Mouse (Mus musculus) embryonic fibroblast, embryonic 13.5 days (primary cell): ENCODE results near the gene Mindy4.

Experiments
- CTCF ChIP-seq: IDR thresholded peaks from 2 replicates; pipeline ENCODE4 v1.5.1; 2011; ENCODE audit warnings: mild to moderate bottlenecking, control low read depth, low read length, moderate library complexity, borderline replicate concordance; ENCODE audit not compliant: insufficient read depth
- POLR2A ChIP-seq: IDR thresholded peaks from 2 replicates; pipeline ENCODE4 v1.6.1; 2011; ENCODE audit warnings: low read depth, mild to moderate bottlenecking, control low read depth, low read length, moderate library complexity

DNA sequence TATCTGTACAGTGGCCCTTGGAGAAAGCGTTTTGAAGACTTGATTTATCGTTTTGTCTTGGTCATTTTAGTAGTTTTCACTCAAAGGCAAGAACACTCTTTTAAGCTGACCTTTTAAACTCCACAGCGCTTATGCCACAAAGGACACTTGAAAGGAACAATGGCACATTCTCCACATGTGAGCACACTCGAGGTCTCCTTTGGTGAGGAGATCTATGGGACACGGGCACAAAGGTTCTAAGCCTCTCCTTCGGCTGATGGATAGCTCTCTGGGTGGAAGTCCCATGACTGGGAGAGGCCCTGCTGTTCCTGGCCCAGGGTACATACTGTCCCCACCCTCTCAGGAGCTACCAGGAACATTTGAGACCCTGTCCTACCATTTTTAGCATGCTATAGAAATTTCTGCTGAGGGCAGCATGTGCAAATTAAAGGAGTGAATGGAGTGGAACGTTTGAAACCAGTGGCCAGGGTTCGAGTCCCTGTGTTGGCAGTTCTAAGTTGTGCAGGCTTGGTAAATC is 49.6 kb downstream of the Mindy4 start:
- TF ChIP-seq CTCF (no peak), POLR2A (no peak)
